ENCODE assay signal across 23 mouse cellular contexts in the genomic region with DNA sequence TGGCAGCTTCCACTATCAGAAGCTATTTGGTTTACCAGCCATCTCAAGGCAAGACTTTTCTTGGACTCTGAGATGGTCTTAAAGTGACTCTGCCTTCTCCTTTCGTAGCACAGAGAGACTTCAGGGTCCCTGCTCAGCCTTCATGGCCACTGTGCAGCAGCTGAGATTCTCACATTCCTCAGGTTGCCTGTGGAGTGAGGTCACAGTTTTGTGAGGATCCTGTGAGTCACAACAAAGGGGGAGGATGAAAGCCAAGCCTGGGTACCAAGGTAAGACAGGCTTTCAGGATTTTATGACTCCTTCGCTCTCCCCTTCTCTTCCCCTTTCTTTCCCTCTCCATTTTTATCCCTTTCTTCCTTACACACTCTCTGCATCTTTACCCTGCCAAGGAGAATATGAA.
DNase-seq lines count a peak whose midpoint lies in the region; ATAC-seq and TF ChIP-seq lines count a peak whose summit lies in the region.
"Had no signal": no experiment of that assay in that cellular context is flagged by ENCODE, and none has a peak within 500 bp of the region (broad histone marks: within the 10 kb centered on the region; RNA-seq: fewer than 3 reads in every experiment).

No protein-coding gene starts in this region.

- no peak for TF ChIP-seq CTCF in lung, embryonic 14.5 days (IDR thresholded peaks at IDR 0.05; ENCODE audit: low read depth)

- H3K36me3 ChIP-seq in lung, embryonic 14.5 days (ENCODE audit: insufficient read depth), result no peaks in the 10 kb centered on the region
- H3K36me3 ChIP-seq: embryonic facial prominence, embryonic 10.5 days; embryonic facial prominence, embryonic 12.5 days; forebrain, embryonic 15.5 days; G1E had no signal

- H3K4me1 ChIP-seq in lung, embryonic 14.5 days (ENCODE audit: insufficient read depth), result 0 out of 2 replicates have a peak, but pooled peaks cover 3% of the 10 kb centered on the region
- H3K4me1 ChIP-seq: forebrain, embryonic 13.5 days; forebrain, embryonic 15.5 days had no signal

- H3K9ac ChIP-seq in lung, embryonic 14.5 days, result no peak overlapping the region
- H3K9ac ChIP-seq: embryonic facial prominence, embryonic 12.5 days; forebrain, embryonic 13.5 days; forebrain, embryonic 15.5 days; forebrain, postnatal 0 days had no signal

- no peak overlapping the region for H3K27ac ChIP-seq in lung, embryonic 14.5 days (ENCODE audit: low read depth)
- H3K27ac ChIP-seq: embryonic facial prominence, embryonic 10.5 days; embryonic facial prominence, embryonic 12.5 days; forebrain, embryonic 13.5 days; forebrain, embryonic 15.5 days had no signal

- no peak for ATAC-seq in lung, embryonic 14.5 days (ENCODE audit: insufficient read depth)
- ATAC-seq: CD4-positive, CD25-positive, alpha-beta regulatory T cell, adult 4 months; forebrain, embryonic 13.5 days; forebrain, embryonic 15.5 days; forebrain, postnatal 0 days had no signal

- no peaks in the 10 kb centered on the region for H3K9me3 ChIP-seq in lung, embryonic 14.5 days (ENCODE audit: low read depth, low read length)
- H3K9me3 ChIP-seq: embryonic facial prominence, embryonic 10.5 days; embryonic facial prominence, embryonic 12.5 days; forebrain, embryonic 13.5 days; forebrain, embryonic 15.5 days; G1E had no signal

- H3K4me3 ChIP-seq in lung, embryonic 14.5 days (ENCODE audit: low read depth, low read length), result no peak overlapping the region
- H3K4me3 ChIP-seq: embryonic facial prominence, embryonic 10.5 days; embryonic facial prominence, embryonic 12.5 days; forebrain, embryonic 13.5 days; forebrain, embryonic 15.5 days had no signal

- WGBS in lung, embryonic 14.5 days, result 82% methylated on average over 2 of the region's 2 CpGs

- no peak overlapping the region for H3K4me2 ChIP-seq in lung, embryonic 14.5 days
- H3K4me2 ChIP-seq: embryonic facial prominence, embryonic 12.5 days; forebrain, embryonic 13.5 days; forebrain, embryonic 15.5 days had no signal

- peak; percentile 62 for DNase-seq in heart, adult 11 months
- DNase-seq in heart, adult 18-20 months, result no peak
- peak; percentile 13 for DNase-seq in lung, embryonic 14.5 days
- no peak for DNase-seq in lung, postnatal 14 days
- peak; percentile 50 for DNase-seq in mesoderm, embryonic 11.5 days (ENCODE audit: low read depth, low spot score)
- no peak for DNase-seq in embryo, embryonic 10 days (ENCODE audit: low spot score)
- DNase-seq: adrenal gland, adult 2 months; adrenal gland, postnatal 10 days; adrenal gland, postnatal 25 days; B cell, adult 2 months; cerebellum, adult 11 months; cerebellum, adult 18-20 months; cerebellum, adult 8-10 months; cerebellum, adult 9-11 months; cerebellum, postnatal 14 days; cerebellum, postnatal 36 days; forebrain, postnatal 0 days had no signal

- H3K27me3 ChIP-seq in lung, embryonic 14.5 days (ENCODE audit: insufficient read depth, low read length), result no peaks in the 10 kb centered on the region
- H3K27me3 ChIP-seq: embryonic facial prominence, embryonic 12.5 days; forebrain, embryonic 13.5 days; forebrain, embryonic 15.5 days had no signal

Comparison
In these comparisons a context has a peak if more than half of its experiments do, and no peak if none do; other contexts are left out.
1. DNase-seq: peak in heart, adult 11 months (single experiment), lung, embryonic 14.5 days (single experiment) and mesoderm, embryonic 11.5 days (single experiment); none in heart, adult 18-20 months (0 of 2), lung, postnatal 14 days (single experiment) and embryo, embryonic 10 days (single experiment).